Mouse (Mus musculus) splenic B cell, adult 2 months (primary cell): ENCODE data around the gene Acsl6.
A peak's percentile ranks its signal among the peaks of the same experiment; 100 is the strongest.
"Not testable (repeated sequence)": the region's sequence is repeated elsewhere in the genome, so short reads cannot be mapped to it uniquely, and the experiment has no call there.

Experiments
- DNase-seq: peaks from one replicate; pipeline ENCODE4 v3.0.0-alpha.2; 2011; ENCODE audit warnings: low read depth, low spot score
- H3K27me3 ChIP-seq: 2 replicates; pipeline ENCODE4 v1.6.1; 2012; ENCODE audit warnings: mild to moderate bottlenecking, low read length, moderate library complexity, mixed read lengths; ENCODE audit not compliant: control insufficient read depth, poor library complexity, insufficient read depth, severe bottlenecking
- H3K36me3 ChIP-seq: 2 replicates; pipeline ENCODE4 v1.6.1; 2012; ENCODE audit warnings: mild to moderate bottlenecking, low read length, moderate library complexity, mixed read lengths; ENCODE audit not compliant: control insufficient read depth, poor library complexity, insufficient read depth, severe bottlenecking

Gene Acsl6

DNA sequence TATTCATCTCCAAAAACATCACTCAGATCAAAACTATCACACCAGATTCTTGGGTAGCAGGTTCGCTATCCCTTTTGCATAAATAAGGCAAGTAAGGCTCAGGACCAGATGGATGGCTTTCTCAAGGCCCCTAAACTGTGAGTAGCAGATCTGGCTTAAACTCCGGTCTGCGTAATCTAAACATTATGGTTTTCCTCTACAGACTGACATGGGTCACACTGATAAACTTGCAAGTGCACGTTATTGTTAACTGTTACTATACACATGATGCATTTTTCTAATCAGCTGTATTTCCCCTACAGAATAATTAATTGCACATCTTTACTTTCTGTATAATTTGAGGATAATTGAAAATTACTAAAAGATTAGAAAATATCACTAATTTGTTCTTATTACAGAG lies 94.5 kb downstream of the Acsl6 start:
- Histone ChIP-seq H3K36me3 (no peaks in the 10 kb centered on the region), H3K27me3 (no peaks in the 10 kb centered on the region)
- no peak for DNase-seq

DNA sequence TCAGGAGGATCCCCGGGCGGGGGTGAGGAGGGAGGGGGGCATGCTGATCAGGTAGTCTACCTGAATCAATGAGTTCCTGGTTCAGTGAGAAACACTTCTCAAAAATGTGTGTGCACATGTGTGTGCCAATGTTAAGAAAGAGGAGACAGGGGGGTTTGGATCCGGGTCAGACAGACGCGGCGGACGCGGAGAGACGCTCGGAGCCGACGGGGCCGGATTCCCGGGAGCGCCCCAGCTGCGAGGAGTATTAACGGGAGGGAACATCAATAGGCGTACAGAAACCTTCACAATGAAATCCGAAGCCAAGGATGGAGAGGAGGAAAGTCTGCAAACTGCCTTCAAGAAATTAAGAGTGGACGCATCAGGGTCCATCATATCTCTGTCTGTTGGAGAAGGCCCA lies 97.2 kb downstream of the Acsl6 start:
- H3K27me3 ChIP-seq, H3K36me3 ChIP-seq, DNase-seq: not testable (repeated sequence)

DNA sequence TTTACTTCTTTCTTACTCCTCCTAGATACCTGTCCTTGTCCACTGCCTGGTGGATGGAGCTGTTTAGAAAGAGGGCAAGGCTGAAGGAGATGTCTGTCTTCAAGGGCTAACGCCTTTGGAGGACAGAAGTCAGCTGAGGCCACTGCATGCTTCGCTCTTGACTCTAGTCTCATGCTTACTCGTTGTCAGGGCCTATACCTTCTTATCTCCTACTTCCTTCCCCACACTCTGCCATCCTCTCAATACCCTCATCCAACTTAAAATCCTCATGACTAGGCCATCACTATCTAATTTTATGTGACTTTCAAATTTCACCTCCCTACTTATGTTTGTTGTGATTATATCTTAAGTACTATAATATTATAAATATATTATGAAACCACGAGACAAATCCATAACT lies 101.3 kb downstream of the Acsl6 start:
- no peaks in the 10 kb centered on the region; the same call in 1 of the 2 replicates for H3K27me3 ChIP-seq
- H3K36me3 ChIP-seq = no peaks in the 10 kb centered on the region
- no peak for DNase-seq

DNA sequence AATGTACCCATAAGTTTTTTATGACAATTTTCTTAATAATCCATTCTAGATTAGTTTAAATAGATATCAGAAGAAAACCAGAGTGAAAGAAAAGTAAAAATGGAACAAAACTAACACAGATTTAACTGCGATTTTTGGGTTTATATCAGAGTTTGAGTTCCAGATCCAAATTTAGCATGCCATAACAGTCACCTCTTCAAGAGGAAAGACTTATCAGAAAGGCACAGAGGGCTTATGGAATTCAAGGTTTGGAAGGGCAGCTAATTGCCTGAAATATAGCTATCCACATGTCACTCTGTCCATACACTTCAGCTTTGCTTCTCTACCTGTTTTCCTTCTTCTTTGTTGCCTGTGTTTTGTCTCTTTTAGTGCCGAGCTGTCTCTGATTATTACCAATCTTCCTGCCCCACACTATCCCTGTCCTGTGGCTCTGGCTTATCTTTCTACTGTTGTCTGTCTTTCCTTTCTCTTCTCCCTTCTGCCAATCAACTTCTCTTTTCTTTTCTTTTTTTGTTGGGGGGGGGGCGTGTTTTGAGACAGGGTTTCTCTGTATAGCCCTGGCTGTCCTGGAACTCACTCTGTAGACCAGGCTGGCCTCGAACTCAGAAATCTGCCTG lies 103.4 kb downstream of the Acsl6 start:
- no peak for DNase-seq
- Histone ChIP-seq H3K36me3 (no peaks in the 10 kb centered on the region), H3K27me3 (no peaks in the 10 kb centered on the region; the same call in 1 of the 2 replicates)

DNA sequence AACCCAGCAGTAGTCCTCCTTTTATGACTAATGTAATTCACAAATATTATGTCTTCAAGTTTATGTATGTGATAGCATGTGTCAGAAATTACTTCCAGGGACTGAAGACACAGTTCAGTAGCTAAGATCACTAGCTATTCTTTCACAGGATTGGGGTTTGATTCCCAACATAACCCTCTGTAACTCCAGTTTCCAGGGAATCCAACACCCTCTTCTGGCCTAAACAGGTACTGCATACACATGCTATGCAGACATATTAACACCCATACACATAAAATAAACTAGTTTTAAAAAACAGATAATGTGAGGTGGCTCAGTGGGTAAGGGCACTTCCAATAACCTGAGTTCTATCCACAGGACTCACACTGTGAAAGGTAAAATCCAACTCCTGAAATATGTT lies 107.0 kb downstream of the Acsl6 start:
- H3K36me3 ChIP-seq = no peaks in the 10 kb centered on the region
- no peaks in the 10 kb centered on the region for H3K27me3 ChIP-seq
- DNase-seq = peak; percentile 9

DNA sequence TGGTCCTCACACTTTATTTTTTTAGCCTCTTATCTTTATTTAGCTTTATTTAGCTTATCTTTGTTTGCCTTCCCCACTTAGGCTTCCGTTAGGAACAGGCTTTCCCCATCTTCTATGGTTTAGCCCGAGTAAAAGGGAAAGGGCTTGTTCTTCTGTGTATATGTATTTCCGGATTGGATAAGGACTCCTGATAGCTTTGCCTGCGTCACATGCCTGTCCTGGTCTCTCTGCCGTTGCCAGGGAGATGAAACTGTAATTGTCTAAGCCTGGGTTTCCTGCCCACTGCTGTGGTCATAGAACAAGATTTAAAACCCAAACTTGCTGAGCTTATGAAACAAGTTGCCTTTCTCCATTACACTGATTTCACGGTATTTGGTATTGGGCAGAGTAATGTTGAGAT lies 109.4 kb downstream of the Acsl6 start:
- DNase-seq = no peak
- Histone ChIP-seq H3K36me3 (no peaks in the 10 kb centered on the region), H3K27me3 (no peaks in the 10 kb centered on the region)
